Mouse (Mus musculus) olfactory bulb, adult 2 months (tissue): ENCODE data around the gene Slc1a5.

ENCODE experiments used
- CTCF ChIP-seq: fragments of 200-500 bp; IDR thresholded peaks from 2 replicates; pipeline ENCODE4 v1.5.1; 2012; ENCODE audit warnings: low read depth, mild to moderate bottlenecking, low read length, moderate library complexity; ENCODE audit not compliant: insufficient read depth
- POLR2A ChIP-seq: fragments of 200-500 bp; IDR thresholded peaks from 2 replicates; pipeline ENCODE4 v1.6.1; 2012; ENCODE audit warnings: mild to moderate bottlenecking, low read depth, low read length, moderate library complexity; ENCODE audit not compliant: insufficient read depth

- TF ChIP-seq CTCF: no peak
- no peak for TF ChIP-seq POLR2A
Measured at GRCm38 (mm10) chr7:16758872-16759574, 22.1 kb upstream of the Slc1a5 start.
